Mouse (Mus musculus) cortical plate, adult 2 months (tissue): Measurements from ENCODE around the gene Mmrn2.

Experiments
- CTCF ChIP-seq: fragments of 200-500 bp; IDR thresholded peaks from 2 replicates; pipeline ENCODE4 v1.5.1; 2011; ENCODE audit warnings: mild to moderate bottlenecking, control low read depth, low read length; ENCODE audit not compliant: insufficient read depth; ENCODE audit errors: extremely low read depth
- POLR2A ChIP-seq: fragments of 200-500 bp; IDR thresholded peaks from 2 replicates; pipeline ENCODE4 v1.6.1; 2011; ENCODE audit warnings: mild to moderate bottlenecking, low read length, control low read depth; ENCODE audit not compliant: insufficient read depth; ENCODE audit errors: extremely low read depth

DNA sequence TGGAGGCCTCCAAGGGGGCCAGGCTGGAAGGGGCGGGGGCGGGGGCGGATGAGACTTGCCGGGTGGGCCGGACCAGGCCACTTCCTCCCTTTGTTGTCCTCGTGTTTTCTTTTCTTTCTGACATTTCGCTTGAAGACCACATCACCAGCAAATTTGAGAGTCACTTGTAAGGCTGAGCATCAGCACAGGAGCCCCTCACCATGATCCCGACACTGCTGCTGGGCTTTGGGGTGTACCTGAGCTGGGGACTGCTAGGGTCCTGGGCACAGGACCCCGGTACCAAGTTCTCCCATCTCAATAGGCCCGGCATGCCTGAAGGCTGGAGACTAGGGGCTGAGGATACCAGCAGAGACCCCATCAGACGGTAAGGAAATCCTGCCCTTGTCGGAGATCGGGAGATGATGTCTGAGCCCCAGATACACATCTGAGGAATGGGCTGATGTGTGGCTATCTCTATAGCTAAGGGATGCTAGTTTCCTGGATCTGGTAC lies at the start of gene Mmrn2:
- no peak for TF ChIP-seq POLR2A
- no peak for TF ChIP-seq CTCF
